Mouse (Mus musculus): ENCODE results near the gene Akt1. TPM values are rescaled to one million over a fixed set of nuclear protein-coding genes. Genes with fewer than 3 reads are reported as not detected.

The Akt1 gene
- polyA plus RNA-seq, 1 experiment = 297 TPM

- TF ChIP-seq CTCF (IDR thresholded peaks at IDR 0.05; ENCODE audit: control insufficient read depth, insufficient read depth, insufficient read length) = no peak
- no peak for TF ChIP-seq MYOG (IDR thresholded peaks at IDR 0.05; ENCODE audit: control insufficient read depth, extremely low read depth, insufficient read length)
- no peak for TF ChIP-seq CEBPB (IDR thresholded peaks at IDR 0.05; ENCODE audit: low read depth)
- no peak for TF ChIP-seq FOSL1 (IDR thresholded peaks at IDR 0.05; ENCODE audit: insufficient read depth, low read length, poor library complexity, severe bottlenecking)
- TF ChIP-seq MYOD1 (IDR thresholded peaks at IDR 0.05; ENCODE audit: control insufficient read depth, insufficient read length, low read depth) = no peak
- TF ChIP-seq MAX (IDR thresholded peaks at IDR 0.05) = no peak
- TF ChIP-seq USF1 (IDR thresholded peaks at IDR 0.05; ENCODE audit: low read depth) = no peak
- Histone ChIP-seq H3K36me3 (ENCODE audit: control insufficient read depth, insufficient read depth) (no peaks in the 10 kb centered on the region), H3ac (ENCODE audit: control insufficient read depth, insufficient read length, low read depth) (no peak overlapping the region), H3K27me3 (ENCODE audit: control insufficient read depth, insufficient read depth, insufficient read length) (no peaks in the 10 kb centered on the region), H3K79me3 (ENCODE audit: low read depth) (no peaks in the 10 kb centered on the region), H3K4me3 (ENCODE audit: insufficient read depth, poor library complexity, severe bottlenecking) (no peak overlapping the region), H3K79me2 (ENCODE audit: control insufficient read depth, insufficient read depth) (no peaks in the 10 kb centered on the region)
Measured at GRCm38 (mm10) chr12:112628197-112628596, 46.5 kb downstream of the Akt1 start.

GRCm38 (mm10) chr12:112627097-112627881 is 47.4 kb downstream of the Akt1 start:
- Histone ChIP-seq H3K27me3 (ENCODE audit: control insufficient read depth, insufficient read depth, insufficient read length) (no peaks in the 10 kb centered on the region), H3K4me3 (ENCODE audit: insufficient read depth, poor library complexity, severe bottlenecking) (no peak overlapping the region), H3K79me2 (ENCODE audit: control insufficient read depth, insufficient read depth) (no peaks in the 10 kb centered on the region), H3K79me3 (ENCODE audit: low read depth) (no peaks in the 10 kb centered on the region), H3K36me3 (ENCODE audit: control insufficient read depth, insufficient read depth) (no peaks in the 10 kb centered on the region), H3ac (ENCODE audit: control insufficient read depth, insufficient read length, low read depth) (no peak overlapping the region)
- TF ChIP-seq USF1 (IDR thresholded peaks at IDR 0.05; ENCODE audit: low read depth) (peak; percentile 59), MAX (IDR thresholded peaks at IDR 0.05) (peak; percentile 63), MYOG (IDR thresholded peaks at IDR 0.05; ENCODE audit: control insufficient read depth, extremely low read depth, insufficient read length) (no peak), CTCF (IDR thresholded peaks at IDR 0.05; ENCODE audit: control insufficient read depth, insufficient read depth, insufficient read length) (peak; percentile 43), FOSL1 (IDR thresholded peaks at IDR 0.05; ENCODE audit: insufficient read depth, low read length, poor library complexity, severe bottlenecking) (no peak)

GRCm38 (mm10) chr12:112626455-112626854 is 48.2 kb downstream of the Akt1 start:
- Histone ChIP-seq H3ac (ENCODE audit: control insufficient read depth, insufficient read length, low read depth) (no peak overlapping the region), H3K36me3 (ENCODE audit: control insufficient read depth, insufficient read depth) (no peaks in the 10 kb centered on the region), H3K4me3 (ENCODE audit: insufficient read depth, poor library complexity, severe bottlenecking) (no peak overlapping the region), H3K27me3 (ENCODE audit: control insufficient read depth, insufficient read depth, insufficient read length) (no peaks in the 10 kb centered on the region), H3K79me2 (ENCODE audit: control insufficient read depth, insufficient read depth) (no peaks in the 10 kb centered on the region), H3K79me3 (ENCODE audit: low read depth) (no peaks in the 10 kb centered on the region)
- TF ChIP-seq USF1 (IDR thresholded peaks at IDR 0.05; ENCODE audit: low read depth) = no peak
- TF ChIP-seq MYOG (IDR thresholded peaks at IDR 0.05; ENCODE audit: control insufficient read depth, extremely low read depth, insufficient read length) = no peak
- no peak for TF ChIP-seq MAX (IDR thresholded peaks at IDR 0.05)
- TF ChIP-seq CEBPB (IDR thresholded peaks at IDR 0.05; ENCODE audit: low read depth) = no peak
- no peak for TF ChIP-seq FOSL1 (IDR thresholded peaks at IDR 0.05; ENCODE audit: insufficient read depth, low read length, poor library complexity, severe bottlenecking)
- no peak for TF ChIP-seq CTCF (IDR thresholded peaks at IDR 0.05; ENCODE audit: control insufficient read depth, insufficient read depth, insufficient read length)
- no peak for TF ChIP-seq MYOD1 (IDR thresholded peaks at IDR 0.05; ENCODE audit: control insufficient read depth, insufficient read length, low read depth)

GRCm38 (mm10) chr12:112625700-112626099 is 49.0 kb downstream of the Akt1 start:
- H3K79me3 ChIP-seq (ENCODE audit: low read depth) = no peaks in the 10 kb centered on the region

GRCm38 (mm10) chr12:112623742-112624141 is 50.9 kb downstream of the Akt1 start:
- H3K27me3 ChIP-seq (ENCODE audit: control insufficient read depth, insufficient read depth, insufficient read length) = no peaks in the 10 kb centered on the region
- no peak overlapping the region for H3K4me3 ChIP-seq (ENCODE audit: insufficient read depth, poor library complexity, severe bottlenecking)
- no peaks in the 10 kb centered on the region for H3K79me2 ChIP-seq (ENCODE audit: control insufficient read depth, insufficient read depth)
- no peak overlapping the region for H3ac ChIP-seq (ENCODE audit: control insufficient read depth, insufficient read length, low read depth)
- H3K36me3 ChIP-seq (ENCODE audit: control insufficient read depth, insufficient read depth) = no peaks in the 10 kb centered on the region
- H3K79me3 ChIP-seq (ENCODE audit: low read depth) = no peaks in the 10 kb centered on the region
- TF ChIP-seq CTCF (IDR thresholded peaks at IDR 0.05; ENCODE audit: control insufficient read depth, insufficient read depth, insufficient read length) = peak; percentile 36
- no peak for TF ChIP-seq MYOD1 (IDR thresholded peaks at IDR 0.05; ENCODE audit: control insufficient read depth, insufficient read length, low read depth)
- TF ChIP-seq CEBPB (IDR thresholded peaks at IDR 0.05; ENCODE audit: low read depth) = no peak

More at GRCm38 (mm10) chr12:112625700-112626099, 49.0 kb downstream of the Akt1 start:
- no peaks in the 10 kb centered on the region for H3K79me2 ChIP-seq (ENCODE audit: control insufficient read depth, insufficient read depth)
- H3K27me3 ChIP-seq (ENCODE audit: control insufficient read depth, insufficient read depth, insufficient read length) = no peaks in the 10 kb centered on the region
- no peak overlapping the region for H3ac ChIP-seq (ENCODE audit: control insufficient read depth, insufficient read length, low read depth)
- no peak overlapping the region for H3K4me3 ChIP-seq (ENCODE audit: insufficient read depth, poor library complexity, severe bottlenecking)
- TF ChIP-seq CEBPB (IDR thresholded peaks at IDR 0.05; ENCODE audit: low read depth) (no peak), CTCF (IDR thresholded peaks at IDR 0.05; ENCODE audit: control insufficient read depth, insufficient read depth, insufficient read length) (no peak), FOSL1 (IDR thresholded peaks at IDR 0.05; ENCODE audit: insufficient read depth, low read length, poor library complexity, severe bottlenecking) (no peak), MAX (IDR thresholded peaks at IDR 0.05) (no peak), MYOG (IDR thresholded peaks at IDR 0.05; ENCODE audit: control insufficient read depth, extremely low read depth, insufficient read length) (no peak), USF1 (IDR thresholded peaks at IDR 0.05; ENCODE audit: low read depth) (no peak), MYOD1 (IDR thresholded peaks at IDR 0.05; ENCODE audit: control insufficient read depth, insufficient read length, low read depth) (no peak)
- H3K36me3 ChIP-seq (ENCODE audit: control insufficient read depth, insufficient read depth) = no peaks in the 10 kb centered on the region
